Mouse (Mus musculus) embryonic facial prominence, embryonic 11.5 days (tissue): ENCODE data around the gene Ifna2. TPM values are rescaled to one million over a fixed set of nuclear protein-coding genes. Genes with fewer than 3 reads are reported as not detected.
A peak's percentile ranks its signal among the peaks of the same experiment; 100 is the strongest.

ENCODE experiments used
- ATAC-seq: fragments of 200-750 bp; cut with Nextera tagmentation; replicated peaks from 2 replicates; pipeline ENCODE4 v1.8.0; 2017; ENCODE audit warnings: low read depth; ENCODE audit not compliant: insufficient number of reproducible peaks, low FRiP score, low TSS enrichment
- DNase-seq: peaks from one replicate; pipeline ENCODE4 v3.0.0-alpha.2; 2015; ENCODE audit warnings: low spot score
- H3K27ac ChIP-seq: fragments of 300-500 bp; sonication (generic); replicated peaks from 2 replicates; pipeline ENCODE4 v1.5.1; 2014; ENCODE audit warnings: mild to moderate bottlenecking, low read depth, low read length, control low read depth
- H3K27me3 ChIP-seq: fragments of 300-500 bp; sonication (generic); 2 replicates; pipeline ENCODE4 v1.6.1; 2014; ENCODE audit warnings: mild to moderate bottlenecking, low read length, moderate library complexity, mixed read lengths; ENCODE audit not compliant: control insufficient read depth, insufficient read depth
- H3K36me3 ChIP-seq: fragments of 300-500 bp; sonication (generic); replicated peaks from 2 replicates; pipeline ENCODE4 v1.6.1; 2014; ENCODE audit warnings: low read depth, mild to moderate bottlenecking, low read length, moderate library complexity, mixed read lengths; ENCODE audit not compliant: control insufficient read depth, insufficient read depth
- H3K4me1 ChIP-seq: fragments of 300-500 bp; sonication (generic); 2 replicates; pipeline ENCODE4 v1.6.1; 2014; ENCODE audit warnings: low read length, mixed read lengths; ENCODE audit not compliant: control insufficient read depth, insufficient read depth
- H3K4me2 ChIP-seq: fragments of 300-500 bp; sonication (generic); 2 replicates; pipeline ENCODE4 v1.6.1; 2014; ENCODE audit warnings: low read depth, mild to moderate bottlenecking, control low read depth, low read length, moderate library complexity
- H3K4me3 ChIP-seq: fragments of 300-500 bp; sonication (generic); 2 replicates; pipeline ENCODE4 v1.5.1; 2014; ENCODE audit warnings: low read depth, low read length, control low read depth
- H3K9ac ChIP-seq: fragments of 300-500 bp; sonication (generic); replicated peaks from 2 replicates; pipeline ENCODE4 v1.6.1; 2014; ENCODE audit warnings: mild to moderate bottlenecking, control low read depth, low read length
- H3K9me3 ChIP-seq: fragments of 300-500 bp; sonication (generic); replicated peaks from 2 replicates; pipeline ENCODE4 v1.6.1; 2016; ENCODE audit warnings: mild to moderate bottlenecking, low read length, inconsistent platforms, mixed read lengths; ENCODE audit not compliant: control insufficient read depth
- WGBS: fragments of 180-500 bp; shearing (Covaris S2); extraction: QIAGEN DNeasy Blood & Tissue Kit; methylation state at CpG from one replicate; pipeline ENCODE4 v1.1.7; 2014; 5-methylcytosine and 5-hydroxymethylcytosine counted together
- polyA plus RNA-seq: library from polyadenylated mRNA; unstranded; fragments of >200 nt; fragmentation: Nextera tagmentation; extraction: Ambion mirVana; gene quantifications from 2 replicates; pipeline ENCODE4 v1.2.1, GENCODE M21; 2014

Ifna2 gene
- not detected in 2 replicates for polyA plus RNA-seq

- no peaks in the 10 kb centered on the region for H3K27me3 ChIP-seq
- H3K27ac ChIP-seq: no peak within 1 kb of the TSS
- no peak within 1 kb of the TSS for H3K4me2 ChIP-seq
- H3K4me3 ChIP-seq: no peak within 1 kb of the TSS
- no peaks in the 10 kb centered on the region for H3K36me3 ChIP-seq
- no peaks in the 10 kb centered on the region for H3K4me1 ChIP-seq
- no peak for ATAC-seq
- no peaks in the 10 kb centered on the region for H3K9me3 ChIP-seq
- 88% methylated on average over 1 of the region's 1 CpGs for WGBS
- DNase-seq: no peak
- no peak within 1 kb of the TSS for H3K9ac ChIP-seq
Measured at GRCm38 (mm10) chr4:88683812-88684211, at the start of gene Ifna2. TSS of gene Ifna2 (minus strand) at chr4:88683912.

GRCm38 (mm10) chr4:88727324-88727723 lies 43.6 kb upstream of the Ifna2 start:
- no peak for ATAC-seq
- no peak overlapping the region for H3K9ac ChIP-seq
- 3% methylated on average over 1 of the region's 1 CpGs for WGBS
- H3K4me2 ChIP-seq: no peak overlapping the region
- no peaks in the 10 kb centered on the region for H3K36me3 ChIP-seq
- peak; percentile 59 for DNase-seq
- no peaks in the 10 kb centered on the region for H3K27me3 ChIP-seq
- no peak overlapping the region for H3K4me3 ChIP-seq
- no peaks in the 10 kb centered on the region for H3K9me3 ChIP-seq
- no peak overlapping the region for H3K27ac ChIP-seq
- H3K4me1 ChIP-seq: no peaks in the 10 kb centered on the region

- WGBS: 84% methylated on average over 6 of the region's 6 CpGs
- no peak for DNase-seq
- Histone ChIP-seq H3K4me3 (no peak overlapping the region), H3K4me2 (no peak overlapping the region), H3K4me1 (no peaks in the 10 kb centered on the region), H3K9ac (no peak overlapping the region), H3K36me3 (no peaks in the 10 kb centered on the region), H3K27me3 (no peaks in the 10 kb centered on the region), H3K27ac (no peak overlapping the region), H3K9me3 (no peaks in the 10 kb centered on the region)
- no peak for ATAC-seq
Measured at GRCm38 (mm10) chr4:88726727-88727126, 43.0 kb upstream of the Ifna2 start.

- no peaks in the 10 kb centered on the region for H3K4me1 ChIP-seq
- no peaks in the 10 kb centered on the region; the same call in 1 of the 2 replicates for H3K36me3 ChIP-seq
- 55% methylated on average over 8 of the region's 8 CpGs for WGBS
- no peak overlapping the region for H3K27ac ChIP-seq
- H3K4me2 ChIP-seq: no peak overlapping the region
- no peaks in the 10 kb centered on the region for H3K27me3 ChIP-seq
- peak; percentile 34 for DNase-seq
- ATAC-seq: no peak
- H3K4me3 ChIP-seq: no peak overlapping the region
- H3K9ac ChIP-seq: no peak overlapping the region
- no peaks in the 10 kb centered on the region for H3K9me3 ChIP-seq
Measured at GRCm38 (mm10) chr4:88723497-88724090, 39.9 kb upstream of the Ifna2 start.

- Histone ChIP-seq H3K9ac (peak within 1 kb of the TSS; percentile 99), H3K36me3 (no peaks in the 10 kb centered on the region; the same call in none of the 2 replicates), H3K4me2 (peak within 1 kb of the TSS; percentile 33), H3K27me3 (no peaks in the 10 kb centered on the region), H3K9me3 (no peaks in the 10 kb centered on the region), H3K4me3 (peak within 1 kb of the TSS; percentile 96), H3K27ac (peak within 1 kb of the TSS; percentile 94), H3K4me1 (no peaks in the 10 kb centered on the region)
- ATAC-seq (peak; percentile 95), DNase-seq (peak; percentile 98)
- under 1% methylated on average over 77 of the region's 82 CpGs for WGBS
Measured at GRCm38 (mm10) chr4:88721791-88722721, 38.3 kb upstream of the Ifna2 start, which contains the start of the genes Gm26566 and Klhl9. TSS of gene Gm26566 (plus strand) at chr4:88721805. TSS of gene Klhl9 (minus strand) at chr4:88722465.

- H3K27me3 ChIP-seq: no peaks in the 10 kb centered on the region
- no peak overlapping the region for H3K27ac ChIP-seq
- no peaks in the 10 kb centered on the region for H3K4me1 ChIP-seq
- no peaks in the 10 kb centered on the region for H3K9me3 ChIP-seq
- peak overlapping the region; percentile 24 for H3K4me3 ChIP-seq
- H3K4me2 ChIP-seq: peak overlapping the region; percentile 43
- WGBS: 76% methylated on average over 1 of the region's 1 CpGs
- H3K9ac ChIP-seq: no peak overlapping the region
- no peaks in the 10 kb centered on the region; the same call in none of the 2 replicates for H3K36me3 ChIP-seq
- no peak for DNase-seq
- no peak for ATAC-seq
Measured at GRCm38 (mm10) chr4:88718715-88719114, 35.0 kb upstream of the Ifna2 start.

GRCm38 (mm10) chr4:88715059-88715458 lies 31.3 kb upstream of the Ifna2 start:
- Histone ChIP-seq H3K9me3 (no peaks in the 10 kb centered on the region), H3K4me1 (no peaks in the 10 kb centered on the region), H3K27me3 (no peaks in the 10 kb centered on the region), H3K27ac (no peak overlapping the region), H3K4me2 (no peak overlapping the region), H3K36me3 (no peaks in the 10 kb centered on the region; the same call in 1 of the 2 replicates), H3K4me3 (no peak overlapping the region), H3K9ac (no peak overlapping the region)
- no peak for ATAC-seq
- no peak for DNase-seq

- no peak overlapping the region for H3K27ac ChIP-seq
- 89% methylated on average over 1 of the region's 1 CpGs for WGBS
- no peak overlapping the region for H3K9ac ChIP-seq
- H3K4me2 ChIP-seq: no peak overlapping the region
- H3K4me1 ChIP-seq: no peaks in the 10 kb centered on the region
- H3K4me3 ChIP-seq: no peak overlapping the region
- no peak for DNase-seq
- H3K9me3 ChIP-seq: no peaks in the 10 kb centered on the region
- no peaks in the 10 kb centered on the region; the same call in 1 of the 2 replicates for H3K36me3 ChIP-seq
- no peaks in the 10 kb centered on the region for H3K27me3 ChIP-seq
- no peak for ATAC-seq
Measured at GRCm38 (mm10) chr4:88714281-88714680, 30.6 kb upstream of the Ifna2 start.
